Mouse (Mus musculus) kidney, postnatal 25 days (tissue): Measurements from ENCODE around the gene Chga.

ENCODE experiments used
- DNase-seq, 2 experiments: peaks; one replicate each; pipeline ENCODE4 v3.0.0; 2021; ENCODE audit warnings: mixed read lengths in 2 of 2

Chga gene

DNA sequence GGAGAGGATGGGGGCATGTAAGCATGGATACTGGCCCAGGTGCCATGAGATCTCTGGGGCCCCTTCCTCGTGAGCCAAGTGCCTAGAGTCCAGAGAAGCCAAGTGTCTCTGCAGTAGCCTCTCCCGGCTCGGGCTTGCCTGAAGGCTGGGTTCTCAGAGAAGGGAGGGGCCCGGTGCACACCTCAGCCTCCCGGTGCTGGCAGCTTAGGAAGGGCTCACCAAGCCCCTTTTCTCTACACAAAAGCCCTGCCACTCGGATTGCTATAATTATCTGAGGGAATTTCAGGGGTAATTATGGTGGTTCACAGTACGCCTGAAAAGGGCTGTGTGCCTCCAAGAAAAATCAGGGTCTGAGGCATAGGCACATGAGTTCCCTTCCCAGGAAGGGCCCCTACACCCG lies 47.1 kb downstream of the Chga start:
- no peak for DNase-seq

DNA sequence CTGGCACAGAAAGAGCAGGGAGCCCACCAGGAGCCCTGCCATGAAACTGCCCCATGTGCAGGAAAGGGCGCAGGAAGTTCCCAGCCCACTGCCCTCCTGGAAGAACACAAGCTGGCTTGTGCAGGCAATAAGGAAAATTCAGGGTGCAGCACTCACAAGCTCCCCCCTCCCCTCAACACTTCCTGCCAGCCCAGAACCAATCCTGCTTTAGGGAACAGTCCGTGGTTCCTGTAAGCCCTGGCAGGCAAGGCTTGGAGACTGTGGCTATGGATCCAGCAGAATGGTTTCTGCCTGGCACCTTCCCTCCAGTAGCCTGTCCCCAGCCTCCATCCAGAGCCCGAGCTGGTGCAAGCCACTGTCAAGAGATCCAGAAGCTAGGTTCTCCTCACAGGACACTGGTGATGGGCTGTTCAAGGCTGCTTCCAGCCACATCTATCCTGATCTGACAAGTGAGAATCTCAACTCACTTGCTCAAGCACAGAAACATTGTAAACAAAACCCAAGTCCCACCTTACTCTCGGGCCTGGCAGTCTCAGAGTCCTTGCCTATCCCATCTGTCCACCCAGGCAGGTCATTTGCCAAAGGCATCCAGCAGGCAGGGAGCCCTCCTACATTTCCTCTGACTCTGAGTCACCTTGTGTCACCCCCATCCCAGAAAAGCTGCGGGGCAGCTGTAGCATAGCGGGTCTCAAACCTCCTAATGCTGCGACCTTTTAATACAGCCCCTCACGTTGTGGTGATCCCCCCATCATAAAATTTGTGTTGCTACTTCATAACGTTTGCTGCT lies 47.7 kb downstream of the Chga start:
- DNase-seq = no peak

- DNase-seq = no peak
Measured at GRCm38 (mm10) chr12:102605607-102606006, 50.8 kb downstream of the Chga start.

- DNase-seq = no peak
Measured at GRCm38 (mm10) chr12:102607066-102607465, 52.3 kb downstream of the Chga start.

DNA sequence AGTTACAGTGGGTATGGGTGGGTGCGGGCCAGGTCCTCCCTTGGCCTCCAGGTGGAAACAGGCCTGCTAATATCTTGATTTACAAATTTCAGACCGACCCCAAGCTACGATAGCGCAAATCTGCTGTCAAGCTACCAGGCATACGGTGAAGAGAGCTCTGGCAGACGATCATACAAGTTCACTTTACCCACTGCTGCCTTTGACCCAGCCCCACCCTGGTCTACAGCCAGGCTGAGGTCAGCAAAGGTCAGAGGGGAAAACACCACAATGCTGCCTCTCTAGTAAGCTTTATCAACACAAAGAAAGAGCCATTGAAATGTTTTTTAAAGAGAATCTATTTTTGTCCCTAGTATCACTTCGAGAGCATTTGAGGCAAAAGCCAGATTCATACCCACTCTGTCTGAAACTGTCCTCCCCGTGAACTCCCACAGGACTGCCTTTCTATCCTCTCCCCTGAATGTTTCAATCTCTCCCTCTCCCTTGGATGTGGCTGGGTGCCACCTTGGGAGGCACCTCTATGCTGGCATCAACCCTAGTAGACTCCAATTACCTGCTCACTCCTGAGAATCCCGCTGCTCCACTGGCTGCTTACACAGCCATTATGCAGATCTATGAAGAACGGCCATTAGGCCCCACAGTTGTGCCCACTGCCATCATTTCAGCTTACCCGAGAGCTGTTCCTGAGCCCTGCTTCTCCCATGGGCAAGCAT lies 53.2 kb downstream of the Chga start:
- DNase-seq = no peak

GRCm38 (mm10) chr12:102610927-102611326 lies 56.2 kb downstream of the Chga start:
- DNase-seq = no peak

DNA sequence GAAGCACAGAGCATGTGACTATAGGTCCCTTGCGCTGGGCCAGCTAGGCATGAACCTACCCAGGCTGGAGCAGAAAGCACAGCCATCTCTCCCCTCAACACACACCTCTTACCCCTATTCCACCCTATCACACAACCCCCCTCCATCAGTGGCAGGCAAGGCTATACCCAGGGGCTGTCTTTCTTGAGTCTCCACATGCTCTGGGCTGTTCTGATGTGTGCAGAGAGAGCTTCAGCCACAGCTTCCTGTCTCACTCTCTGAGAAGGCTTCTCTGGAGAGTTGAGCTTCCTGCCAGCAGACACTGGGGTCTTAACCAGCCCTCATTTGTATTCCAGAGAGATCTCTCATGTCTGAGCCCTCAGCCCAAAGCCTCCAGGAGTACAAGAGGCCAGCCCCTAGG lies 57.7 kb downstream of the Chga start:
- DNase-seq = no peak

DNA sequence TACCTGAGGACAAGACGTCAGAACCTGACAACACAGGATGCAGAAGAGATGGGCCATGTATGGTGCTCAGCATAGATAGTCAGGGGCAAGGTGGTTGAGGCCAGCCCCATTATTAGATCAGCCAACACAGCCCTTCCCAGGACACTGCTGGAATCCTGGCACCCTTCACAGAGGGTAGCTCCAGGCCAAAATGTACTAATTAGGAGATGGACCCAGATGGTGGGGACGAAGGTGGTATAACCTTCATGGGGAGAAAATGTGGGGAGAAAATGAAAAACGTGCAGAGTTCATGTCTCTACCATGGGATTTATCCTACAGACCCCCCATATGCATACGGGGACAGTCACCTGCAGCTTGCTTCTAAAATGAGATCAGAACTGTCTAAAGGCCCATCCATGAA lies 58.6 kb downstream of the Chga start:
- DNase-seq = no peak
